Mouse (Mus musculus) heart, embryonic 13.5 days (tissue): ENCODE results near the gene Kif3c. TPM values are rescaled to one million over a fixed set of nuclear protein-coding genes. Genes with fewer than 3 reads are reported as not detected.

Experiments used
- ATAC-seq: fragments of 200-750 bp; cut with Nextera tagmentation; 2 replicates; pipeline ENCODE4 v1.8.0; 2017; ENCODE audit warnings: moderate TSS enrichment; ENCODE audit not compliant: insufficient number of reproducible peaks, low FRiP score, low TSS enrichment; ENCODE audit errors: extremely low read depth
- H3K27ac ChIP-seq: fragments of 300-500 bp; sonication (generic); replicated peaks from 2 replicates; pipeline ENCODE4 v1.5.1; 2015; ENCODE audit warnings: moderate library complexity, mild to moderate bottlenecking, inconsistent platforms
- H3K27me3 ChIP-seq: fragments of 300-500 bp; sonication (generic); replicated peaks from 2 replicates; pipeline ENCODE4 v1.6.1; 2015; ENCODE audit warnings: mild to moderate bottlenecking, inconsistent platforms
- H3K36me3 ChIP-seq: fragments of 300-500 bp; sonication (generic); 2 replicates; pipeline ENCODE4 v1.6.1; 2015; ENCODE audit warnings: mild to moderate bottlenecking, inconsistent platforms
- H3K4me1 ChIP-seq: fragments of 300-500 bp; sonication (generic); 2 replicates; pipeline ENCODE4 v1.6.1; 2015; ENCODE audit warnings: inconsistent platforms
- H3K4me2 ChIP-seq: fragments of 300-500 bp; sonication (generic); 2 replicates; pipeline ENCODE4 v1.6.1; 2015; ENCODE audit warnings: inconsistent platforms, mild to moderate bottlenecking, moderate library complexity
- H3K4me3 ChIP-seq: fragments of 300-500 bp; sonication (generic); 2 replicates; pipeline ENCODE4 v1.5.1; 2015; ENCODE audit warnings: moderate library complexity, mild to moderate bottlenecking, inconsistent platforms
- H3K9ac ChIP-seq: fragments of 300-500 bp; sonication (generic); 2 replicates; pipeline ENCODE4 v1.6.1; 2015; ENCODE audit warnings: inconsistent platforms, mild to moderate bottlenecking, moderate library complexity
- H3K9me3 ChIP-seq: fragments of 300-500 bp; sonication (generic); 2 replicates; pipeline ENCODE4 v1.6.1; 2016; ENCODE audit warnings: inconsistent platforms
- WGBS: fragments of 180-500 bp; shearing (Covaris S2); methylation state at CpG from one replicate; pipeline ENCODE4 v1.1.7; 2015; ENCODE audit warnings: mixed read lengths; 5-methylcytosine and 5-hydroxymethylcytosine counted together
- polyA plus RNA-seq: library from polyadenylated mRNA; unstranded; fragments of >200 nt; fragmentation: Nextera tagmentation; extraction: Ambion mirVana; gene quantifications from 2 replicates; pipeline ENCODE4 v1.2.1, GENCODE M21; 2015

Kif3c gene
- polyA plus RNA-seq, 1 experiment from 2014 or later = 5.6 TPM

- Histone ChIP-seq H3K27me3 (no peaks in the 10 kb centered on the region), H3K4me1 (no peaks in the 10 kb centered on the region), H3K4me3 (no peak overlapping the region), H3K9me3 (no peaks in the 10 kb centered on the region), H3K4me2 (no peak overlapping the region), H3K36me3 (no peaks in the 10 kb centered on the region), H3K9ac (no peak overlapping the region), H3K27ac (no peak overlapping the region)
- ATAC-seq = no peak
- WGBS = 56% methylated on average over 5 of the region's 5 CpGs
These were observed 14.8 kb upstream of the Kif3c start for GRCm38 (mm10) chr12:3350136-3350535.

DNA sequence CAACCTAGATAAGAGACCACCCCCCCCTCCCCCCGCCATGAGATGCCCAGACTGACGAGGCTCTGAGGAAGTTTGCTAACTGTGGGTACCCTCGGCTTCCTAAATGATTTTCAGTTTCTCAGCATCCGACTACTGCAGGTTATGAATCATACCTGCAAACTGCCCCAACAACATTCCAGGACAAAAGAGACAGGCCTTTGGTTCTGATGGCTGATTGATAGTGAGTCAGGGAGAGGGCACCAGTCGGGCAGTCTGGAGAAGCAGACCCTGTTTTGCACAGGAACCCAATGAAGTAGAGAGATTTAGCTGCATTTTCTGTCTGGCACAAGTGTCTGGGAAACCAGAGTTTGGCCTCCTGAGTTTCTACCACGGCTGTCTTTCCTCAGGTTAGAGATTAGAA, 12.7 kb upstream of the Kif3c start:
- no peak for ATAC-seq
- no peaks in the 10 kb centered on the region for H3K27me3 ChIP-seq
- no peak overlapping the region for H3K27ac ChIP-seq
- WGBS = 66% methylated on average over 6 of the region's 6 CpGs
- no peaks in the 10 kb centered on the region for H3K4me1 ChIP-seq
- no peaks in the 10 kb centered on the region for H3K9me3 ChIP-seq
- H3K4me2 ChIP-seq = no peak overlapping the region
- H3K4me3 ChIP-seq = no peak overlapping the region
- H3K36me3 ChIP-seq = no peaks in the 10 kb centered on the region
- H3K9ac ChIP-seq = no peak overlapping the region

GRCm38 (mm10) chr12:3355068-3355467, 9.9 kb upstream of the Kif3c start:
- 81% methylated on average over 8 of the region's 8 CpGs for WGBS
- ATAC-seq = no peak
- H3K4me3 ChIP-seq = no peak overlapping the region
- H3K9me3 ChIP-seq = no peaks in the 10 kb centered on the region
- H3K36me3 ChIP-seq = no peaks in the 10 kb centered on the region
- H3K27ac ChIP-seq = no peak overlapping the region
- H3K9ac ChIP-seq = no peak overlapping the region
- no peaks in the 10 kb centered on the region for H3K27me3 ChIP-seq
- H3K4me2 ChIP-seq = no peak overlapping the region
- no peaks in the 10 kb centered on the region for H3K4me1 ChIP-seq

DNA sequence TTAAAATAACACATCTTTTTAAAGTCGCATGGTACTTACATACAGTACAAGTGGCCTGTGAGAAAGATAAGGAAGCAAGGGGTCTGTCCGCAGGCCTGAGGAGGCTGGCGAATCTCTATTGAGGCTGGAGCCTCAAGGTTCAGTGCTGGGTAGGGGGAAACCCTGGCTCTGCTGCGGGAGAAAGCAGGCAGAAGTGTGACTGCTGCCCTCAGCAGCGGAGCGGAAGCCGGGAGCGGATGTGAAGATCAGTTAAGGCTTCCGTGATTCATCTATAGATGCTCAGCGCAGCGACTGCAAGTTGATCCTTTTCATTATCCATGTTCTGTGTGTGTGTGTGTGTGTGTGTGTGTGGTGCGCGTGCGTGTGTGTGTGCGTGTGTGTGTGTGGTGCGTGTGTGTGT, 8.1 kb upstream of the Kif3c start:
- H3K9me3 ChIP-seq = no peaks in the 10 kb centered on the region
- H3K4me2 ChIP-seq = peak overlapping the region; percentile 54
- no peak overlapping the region for H3K27ac ChIP-seq
- H3K4me3 ChIP-seq = peak overlapping the region; percentile 34
- H3K4me1 ChIP-seq = no peaks in the 10 kb centered on the region
- no peaks in the 10 kb centered on the region for H3K27me3 ChIP-seq
- H3K9ac ChIP-seq = peak overlapping the region; percentile 47
- no peaks in the 10 kb centered on the region for H3K36me3 ChIP-seq
- ATAC-seq = no peak
- WGBS = 49% methylated on average over 16 of the region's 16 CpGs

DNA sequence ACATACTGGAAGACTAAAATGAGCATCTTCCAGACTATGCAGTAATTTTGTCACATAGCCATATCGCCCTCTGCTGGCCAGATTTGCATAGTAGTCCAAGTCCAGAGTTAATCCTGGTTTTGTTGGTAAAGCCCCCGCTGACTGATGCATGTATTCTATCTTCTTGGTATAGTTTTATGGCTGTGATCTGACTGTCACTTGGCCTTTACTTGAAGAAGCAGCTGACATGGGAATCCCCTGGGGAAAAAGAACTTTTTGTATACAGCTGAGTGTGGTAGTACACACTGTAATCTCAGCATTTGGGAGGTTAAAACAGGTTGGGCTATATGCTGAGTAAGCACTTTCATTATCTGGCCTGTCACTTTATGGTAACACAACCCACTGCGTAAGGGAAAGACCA, 5.6 kb upstream of the Kif3c start:
- Histone ChIP-seq H3K27me3 (no peaks in the 10 kb centered on the region), H3K4me2 (0 out of 2 replicates have a peak overlapping the region, but pooled peaks have one; percentile 28), H3K4me1 (no peaks in the 10 kb centered on the region), H3K27ac (no peak overlapping the region), H3K36me3 (no peaks in the 10 kb centered on the region), H3K9me3 (no peaks in the 10 kb centered on the region), H3K9ac (no peak overlapping the region), H3K4me3 (no peak overlapping the region)
- WGBS = 22% methylated on average over 3 of the region's 3 CpGs
- no peak for ATAC-seq

GRCm38 (mm10) chr12:3360043-3360442, 4.9 kb upstream of the Kif3c start:
- no peaks in the 10 kb centered on the region for H3K27me3 ChIP-seq
- 0 out of 2 replicates have a peak, but pooled peaks cover 3% of the 10 kb centered on the region for H3K4me1 ChIP-seq
- no peaks in the 10 kb centered on the region for H3K36me3 ChIP-seq
- H3K9me3 ChIP-seq = no peaks in the 10 kb centered on the region
- ATAC-seq = no peak
- H3K27ac ChIP-seq = no peak overlapping the region
- 84% methylated on average over 2 of the region's 2 CpGs for WGBS
- no peak overlapping the region for H3K4me2 ChIP-seq
- no peak overlapping the region for H3K4me3 ChIP-seq
- H3K9ac ChIP-seq = no peak overlapping the region

- Histone ChIP-seq H3K4me1 (peaks cover 27% of the 10 kb centered on the region), H3K27me3 (peaks cover 10% of the 10 kb centered on the region; the same call in 1 of the 2 replicates), H3K9ac (no peak overlapping the region), H3K27ac (no peak overlapping the region), H3K4me2 (no peak overlapping the region), H3K36me3 (peaks cover 12% of the 10 kb centered on the region), H3K4me3 (no peak overlapping the region), H3K9me3 (no peaks in the 10 kb centered on the region)
- no peak for ATAC-seq
- 91% methylated on average over 5 of the region's 5 CpGs for WGBS
These were observed 856 bp upstream of the Kif3c start for GRCm38 (mm10) chr12:3364076-3364475.

DNA sequence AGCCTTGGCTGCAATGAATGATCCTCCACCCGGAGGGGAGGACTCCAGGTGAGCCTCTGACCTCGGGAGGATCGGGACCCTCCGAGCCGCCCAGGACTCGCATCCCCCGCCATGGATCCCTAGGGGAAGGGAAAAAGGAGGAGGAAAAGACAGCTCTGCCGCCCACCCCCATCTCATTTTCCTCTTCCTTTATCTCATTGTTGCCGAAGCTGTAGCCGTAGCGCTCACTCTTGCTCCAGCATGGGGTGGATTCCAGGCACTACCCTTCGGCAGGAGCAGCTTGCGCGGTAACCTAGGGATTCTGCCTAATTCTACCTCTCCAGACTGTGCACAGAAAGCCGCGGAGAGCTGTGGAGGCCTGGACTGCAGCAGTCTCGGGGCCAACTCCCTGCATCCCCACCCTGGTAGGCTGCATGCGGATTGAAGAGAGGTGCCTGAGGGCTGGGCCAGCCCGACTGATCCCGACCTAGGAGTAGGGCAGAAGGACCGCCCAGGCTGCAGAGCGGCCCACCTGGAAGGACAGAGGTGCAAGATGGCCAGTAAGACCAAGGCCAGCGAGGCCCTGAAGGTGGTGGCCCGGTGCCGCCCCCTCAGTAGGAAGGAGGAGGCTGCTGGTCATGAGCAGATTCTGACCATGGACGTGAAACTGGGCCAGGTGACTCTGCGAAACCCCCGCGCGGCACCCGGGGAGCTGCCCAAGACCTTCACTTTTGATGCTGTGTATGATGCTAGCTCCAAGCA, 687 bp downstream of the Kif3c start:
- Histone ChIP-seq H3K4me1 (peaks cover 35% of the 10 kb centered on the region), H3K9ac (peak overlapping the region; percentile 88), H3K27ac (peak overlapping the region; percentile 54), H3K4me2 (peak overlapping the region; percentile 95), H3K4me3 (peak overlapping the region; percentile 88), H3K9me3 (no peaks in the 10 kb centered on the region), H3K27me3 (peaks cover 10% of the 10 kb centered on the region; the same call in 1 of the 2 replicates), H3K36me3 (peaks cover 12% of the 10 kb centered on the region)
- WGBS = 4% methylated on average over 31 of the region's 31 CpGs
- ATAC-seq = peak; percentile 26; the same call in 1 of the 2 replicates

GRCm38 (mm10) chr12:3366190-3366956, 1.4 kb downstream of the Kif3c start:
- no peak for ATAC-seq
- H3K4me3 ChIP-seq = peak overlapping the region; percentile 88
- WGBS = 63% methylated on average over 22 of the region's 22 CpGs
- H3K9ac ChIP-seq = peak overlapping the region; percentile 88
- peaks cover 10% of the 10 kb centered on the region; the same call in 1 of the 2 replicates for H3K27me3 ChIP-seq
- peak overlapping the region; percentile 95 for H3K4me2 ChIP-seq
- no peak overlapping the region for H3K27ac ChIP-seq
- no peaks in the 10 kb centered on the region for H3K9me3 ChIP-seq
- H3K36me3 ChIP-seq = peaks cover 12% of the 10 kb centered on the region
- peaks cover 42% of the 10 kb centered on the region for H3K4me1 ChIP-seq

DNA sequence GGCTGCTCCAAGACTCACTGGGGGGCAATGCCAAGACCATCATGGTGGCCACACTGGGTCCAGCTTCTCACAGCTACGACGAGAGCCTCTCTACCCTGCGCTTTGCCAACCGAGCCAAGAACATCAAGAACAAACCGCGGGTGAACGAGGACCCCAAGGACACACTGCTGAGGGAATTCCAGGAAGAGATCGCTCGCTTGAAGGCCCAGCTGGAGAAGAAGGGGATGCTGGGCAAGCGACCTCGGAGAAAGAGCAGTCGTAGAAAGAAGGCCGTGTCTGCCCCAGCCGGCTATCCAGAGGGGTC, 2.0 kb downstream of the Kif3c start:
- 91% methylated on average over 14 of the region's 14 CpGs for WGBS

GRCm38 (mm10) chr12:3368771-3369170, 3.8 kb downstream of the Kif3c start:
- 38% methylated on average over 3 of the region's 3 CpGs for WGBS
- ATAC-seq = no peak
- H3K27ac ChIP-seq = peak overlapping the region; percentile 20
- H3K27me3 ChIP-seq = peaks cover 10% of the 10 kb centered on the region; the same call in 1 of the 2 replicates
- no peaks in the 10 kb centered on the region for H3K9me3 ChIP-seq
- H3K4me1 ChIP-seq = peaks cover 49% of the 10 kb centered on the region
- H3K9ac ChIP-seq = no peak overlapping the region; the same call in 1 of the 2 replicates
- H3K4me3 ChIP-seq = no peak overlapping the region
- H3K4me2 ChIP-seq = peak overlapping the region; percentile 47
- peaks cover 12% of the 10 kb centered on the region for H3K36me3 ChIP-seq

More for the DNA sequence above, 2.0 kb downstream of the Kif3c start:
- Histone ChIP-seq H3K4me3 (no peak overlapping the region), H3K27ac (no peak overlapping the region), H3K9me3 (no peaks in the 10 kb centered on the region), H3K36me3 (peaks cover 12% of the 10 kb centered on the region), H3K9ac (no peak overlapping the region), H3K27me3 (peaks cover 10% of the 10 kb centered on the region; the same call in 1 of the 2 replicates), H3K4me2 (no peak overlapping the region), H3K4me1 (peaks cover 48% of the 10 kb centered on the region)
- ATAC-seq = no peak
